Mouse (Mus musculus): ENCODE measurements at regions not wholly inside any gene's neighbourhood (a gene's known extent, or its start where the extent isn't known, plus 50 kb on each side); places are given as distances from the start of the nearest gene placed in this dataset.

- DNase-seq (ENCODE audit: low read depth): no peak
Observed at GRCm38 (mm10) chr6:94768230-94768629, 68.3 kb upstream of the Lrig1 start.

- DNase-seq (ENCODE audit: low read depth): no peak
Observed at GRCm38 (mm10) chr6:94765724-94766123, 65.8 kb upstream of the Lrig1 start.

GRCm38 (mm10) chr6:94761341-94761740, 61.4 kb upstream of the Lrig1 start:
- DNase-seq (ENCODE audit: low read depth): peak; percentile 9

- DNase-seq (ENCODE audit: low read depth): peak; percentile 66
Observed at GRCm38 (mm10) chr6:94760629-94761111, 60.7 kb upstream of the Lrig1 start.

GRCm38 (mm10) chr6:94759649-94760048, 59.7 kb upstream of the Lrig1 start:
- DNase-seq (ENCODE audit: low read depth): no peak

- no peak for DNase-seq (ENCODE audit: low read depth)
Observed at GRCm38 (mm10) chr6:94756006-94756405, 56.0 kb upstream of the Lrig1 start.

GRCm38 (mm10) chr6:94755297-94755831, 55.4 kb upstream of the Lrig1 start:
- DNase-seq (ENCODE audit: low read depth): no peak

- DNase-seq (ENCODE audit: low read depth): no peak
Observed at GRCm38 (mm10) chr6:94754522-94754921, 54.6 kb upstream of the Lrig1 start.

GRCm38 (mm10) chr6:94751101-94751440, 51.1 kb upstream of the Lrig1 start:
- peak; percentile 41 for DNase-seq (ENCODE audit: low read depth)

GRCm38 (mm10) chr6:94750228-94751100, 50.5 kb upstream of the Lrig1 start:
- DNase-seq (ENCODE audit: low read depth): no peak

Data from induced T-regulatory cell, adult 2 months (primary cell).